Mouse (Mus musculus): ENCODE measurements around the gene Prss58. TPM values are rescaled to one million over a fixed set of nuclear protein-coding genes. Genes with fewer than 3 reads are reported as not detected.

Gene Prss58
- polyA plus RNA-seq (2014; fragmentation: Illumina TruSeq; extraction: RNeasy Lipid Tissue Mini Kit (QIAGEN cat#74804); ENCODE audit: low read depth, low replicate concordance): 2.2 TPM

GRCm38 (mm10) chr6:40900287-40900686, at the start of gene Prss58:
TSS of gene Prss58 (minus strand) at chr6:40900387.

GRCm38 (mm10) chr6:40940457-40940856, 40.3 kb upstream of the Prss58 start, which contains the start of gene 1700074P13Rik:
TSS of gene 1700074P13Rik (minus strand) at chr6:40940557.

GRCm38 (mm10) chr6:40887394-40887793, 12.8 kb downstream of the Prss58 start, which contains the start of gene Moxd2:
TSS of gene Moxd2 (minus strand) at chr6:40887494.

Other genes with a start within 250 kb of the Prss58 start
- gene Moxd2, start 12.9 kb downstream of the Prss58 start, polyA plus RNA-seq (2014; fragmentation: Illumina TruSeq; extraction: RNeasy Lipid Tissue Mini Kit (QIAGEN cat#74804); ENCODE audit: low read depth, low replicate concordance): not detected
- 6.6 TPM for gene 1700074P13Rik, start 40.2 kb upstream of the Prss58 start, polyA plus RNA-seq (2014; fragmentation: Illumina TruSeq; extraction: RNeasy Lipid Tissue Mini Kit (QIAGEN cat#74804); ENCODE audit: low read depth, low replicate concordance)
- not detected for gene Gm4744, start 51.5 kb upstream of the Prss58 start, polyA plus RNA-seq (2014; fragmentation: Illumina TruSeq; extraction: RNeasy Lipid Tissue Mini Kit (QIAGEN cat#74804); ENCODE audit: low read depth, low replicate concordance)
- not detected for gene 1810009J06Rik, start 64.4 kb upstream of the Prss58 start, polyA plus RNA-seq (2014; fragmentation: Illumina TruSeq; extraction: RNeasy Lipid Tissue Mini Kit (QIAGEN cat#74804); ENCODE audit: low read depth, low replicate concordance)
- gene Gm2663, start 99.1 kb upstream of the Prss58 start, polyA plus RNA-seq (2014; fragmentation: Illumina TruSeq; extraction: RNeasy Lipid Tissue Mini Kit (QIAGEN cat#74804); ENCODE audit: low read depth, low replicate concordance): not detected
- 0.68 TPM for gene 2210010C04Rik, start 135.1 kb upstream of the Prss58 start, polyA plus RNA-seq (2014; fragmentation: Illumina TruSeq; extraction: RNeasy Lipid Tissue Mini Kit (QIAGEN cat#74804); ENCODE audit: low read depth, low replicate concordance)